Mouse (Mus musculus) kidney, postnatal 36 days (tissue): ENCODE data around the gene 4930426L09Rik.
A peak's percentile ranks its signal among the peaks of the same experiment; 100 is the strongest.
"Not testable (repeated sequence)": the region's sequence is repeated elsewhere in the genome, so short reads cannot be mapped to it uniquely, and the experiment has no call there.

Experiments used
- DNase-seq, 2 experiments: peaks; one replicate each; pipeline ENCODE4 v3.0.0; 2021 to 2022; ENCODE audit warnings: mixed read lengths in 2 of 2

4930426L09Rik gene

GRCm38 (mm10) chr2:18971564-18971963 is 26.6 kb upstream of the 4930426L09Rik start:
- no peak for DNase-seq

- DNase-seq = no peak
Observed at GRCm38 (mm10) chr2:18974882-18975645, 23.1 kb upstream of the 4930426L09Rik start.

GRCm38 (mm10) chr2:18976175-18976574 is 22.0 kb upstream of the 4930426L09Rik start:
- DNase-seq = no peak

GRCm38 (mm10) chr2:18977201-18977805 is 20.8 kb upstream of the 4930426L09Rik start:
- DNase-seq = no peak

GRCm38 (mm10) chr2:18979046-18979445 is 19.1 kb upstream of the 4930426L09Rik start:
- DNase-seq = no peak

GRCm38 (mm10) chr2:18979675-18980074 is 18.5 kb upstream of the 4930426L09Rik start:
- DNase-seq = no peak

GRCm38 (mm10) chr2:18982581-18982980 is 15.6 kb upstream of the 4930426L09Rik start:
- DNase-seq = no peak

- no peak for DNase-seq
Observed at GRCm38 (mm10) chr2:18983546-18983945, 14.6 kb upstream of the 4930426L09Rik start.

- DNase-seq = peak in 1 of 2 experiments; percentile 34
Observed at GRCm38 (mm10) chr2:18984095-18984847, 13.9 kb upstream of the 4930426L09Rik start.

- no peak for DNase-seq
Observed at GRCm38 (mm10) chr2:18985506-18985905, 12.6 kb upstream of the 4930426L09Rik start.

GRCm38 (mm10) chr2:18988885-18989284 is 9.3 kb upstream of the 4930426L09Rik start:
- no peak for DNase-seq

GRCm38 (mm10) chr2:18992512-18993510 is 5.3 kb upstream of the 4930426L09Rik start:
- DNase-seq = no peak

- peak in 1 of 2 experiments; percentile 42 for DNase-seq
Observed at GRCm38 (mm10) chr2:18996451-18997211, 1.5 kb upstream of the 4930426L09Rik start.

- peak; percentile 27 to 66 for DNase-seq
Observed at GRCm38 (mm10) chr2:18997387-18997971, 664 bp upstream of the 4930426L09Rik start.

GRCm38 (mm10) chr2:18999395-18999794 is 1.3 kb downstream of the 4930426L09Rik start:
- DNase-seq = no peak

GRCm38 (mm10) chr2:19004801-19005200 is 6.7 kb downstream of the 4930426L09Rik start:
- peak in 1 of 2 experiments; percentile 13 for DNase-seq

GRCm38 (mm10) chr2:19006124-19006523 is 8.0 kb downstream of the 4930426L09Rik start:
- no peak for DNase-seq

GRCm38 (mm10) chr2:19007580-19007979 is 9.4 kb downstream of the 4930426L09Rik start:
- no peak for DNase-seq

GRCm38 (mm10) chr2:19010541-19010940 is 12.4 kb downstream of the 4930426L09Rik start:
- not testable (repeated sequence) for DNase-seq

- no peak for DNase-seq
Observed at GRCm38 (mm10) chr2:19011443-19011842, 13.3 kb downstream of the 4930426L09Rik start.

- no peak for DNase-seq
Observed at GRCm38 (mm10) chr2:19016348-19016747, 18.2 kb downstream of the 4930426L09Rik start.
